Mouse (Mus musculus): ENCODE measurements around the gene Bpi. TPM values are rescaled to one million over a fixed set of nuclear protein-coding genes. Genes with fewer than 3 reads are reported as not detected.

Gene Bpi
- polyA plus RNA-seq, 1 experiment from 2014 or later, result not detected

GRCm38 (mm10) chr2:158222664-158223063, 35.2 kb upstream of the Bpi start:
- no peak for ATAC-seq
- 46% methylated on average over 4 of the region's 4 CpGs for WGBS

DNA sequence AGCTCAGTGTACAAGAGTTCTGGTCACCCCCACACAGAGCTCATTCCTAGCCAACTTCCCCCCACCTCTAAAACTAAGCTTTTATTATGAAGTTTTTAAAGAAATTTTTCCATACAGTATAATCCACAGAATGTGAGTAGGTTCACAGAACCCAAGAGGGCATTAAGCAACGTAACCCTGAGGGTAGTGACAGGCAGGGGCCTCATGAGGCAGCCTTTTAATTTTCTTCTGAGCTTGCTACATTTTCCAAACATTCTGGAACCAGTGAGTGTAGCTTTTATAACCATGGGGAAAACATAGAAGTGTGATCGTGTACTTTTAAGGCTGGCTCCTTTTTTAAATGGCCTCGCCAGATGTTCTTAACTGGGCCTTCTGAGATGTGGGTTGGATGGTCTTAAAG, 34.4 kb upstream of the Bpi start:
- Histone ChIP-seq H3K27ac (ENCODE audit: low read length) (no peak overlapping the region), H3K9me3 (ENCODE audit: control insufficient read depth, low read length) (no peaks in the 10 kb centered on the region), H3K27me3 (replicated peaks; ENCODE audit: control insufficient read depth, insufficient read depth, low read length) (no peaks in the 10 kb centered on the region), H3K4me1 (ENCODE audit: control insufficient read depth, insufficient read depth, low read length) (peaks cover 9% of the 10 kb centered on the region; the same call in 1 of the 2 replicates), H3K36me3 (ENCODE audit: control insufficient read depth, insufficient read depth, low read length) (no peaks in the 10 kb centered on the region), H3K9ac (ENCODE audit: low read depth, low read length) (peak overlapping the region; percentile 24; the same call in 1 of the 2 replicates), H3K4me2 (ENCODE audit: low read depth, low read length) (no peak overlapping the region), H3K4me3 (ENCODE audit: low read length) (no peak overlapping the region)
- 58% methylated on average over 3 of the region's 3 CpGs for WGBS
- ATAC-seq, result no peak

More at GRCm38 (mm10) chr2:158222664-158223063, 35.2 kb upstream of the Bpi start:
- no peaks in the 10 kb centered on the region for H3K36me3 ChIP-seq (ENCODE audit: control insufficient read depth, insufficient read depth, low read length)
- H3K4me3 ChIP-seq (ENCODE audit: low read length), result no peak overlapping the region
- peaks cover 9% of the 10 kb centered on the region; the same call in 1 of the 2 replicates for H3K4me1 ChIP-seq (ENCODE audit: control insufficient read depth, insufficient read depth, low read length)
- no peaks in the 10 kb centered on the region for H3K9me3 ChIP-seq (ENCODE audit: control insufficient read depth, low read length)
- no peak overlapping the region for H3K9ac ChIP-seq (ENCODE audit: low read depth, low read length)
- H3K4me2 ChIP-seq (ENCODE audit: low read depth, low read length), result no peak overlapping the region
- no peaks in the 10 kb centered on the region for H3K27me3 ChIP-seq (replicated peaks; ENCODE audit: control insufficient read depth, insufficient read depth, low read length)
- no peak overlapping the region for H3K27ac ChIP-seq (ENCODE audit: low read length)

DNA sequence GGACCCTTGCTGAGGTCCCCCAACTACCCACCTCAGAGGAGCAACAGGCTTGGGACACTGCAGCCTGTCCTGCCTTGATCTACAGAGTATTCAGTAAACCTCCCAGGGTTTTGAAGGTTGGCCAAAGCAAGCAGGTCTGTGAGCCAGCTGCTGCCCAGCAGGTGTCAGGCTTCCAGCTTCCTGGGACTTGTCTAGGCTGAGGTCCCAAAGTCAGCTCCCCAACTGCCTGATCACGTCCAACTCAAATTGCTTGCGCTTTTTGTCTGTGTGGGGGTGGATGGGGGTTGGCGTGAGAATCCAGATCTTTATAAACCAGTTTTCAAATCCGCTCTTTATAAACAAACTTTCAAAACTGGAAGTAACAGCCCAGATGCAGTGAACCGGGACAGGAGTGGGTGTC, 32.6 kb upstream of the Bpi start:
- H3K9me3 ChIP-seq (ENCODE audit: control insufficient read depth, low read length), result no peaks in the 10 kb centered on the region
- 62% methylated on average over 5 of the region's 5 CpGs for WGBS
- no peak overlapping the region for H3K4me3 ChIP-seq (ENCODE audit: low read length)
- ATAC-seq, result no peak
- no peak overlapping the region for H3K9ac ChIP-seq (ENCODE audit: low read depth, low read length)
- no peaks in the 10 kb centered on the region; the same call in 1 of the 2 replicates for H3K27me3 ChIP-seq (replicated peaks; ENCODE audit: control insufficient read depth, insufficient read depth, low read length)
- no peak overlapping the region for H3K27ac ChIP-seq (ENCODE audit: low read length)
- H3K4me1 ChIP-seq (ENCODE audit: control insufficient read depth, insufficient read depth, low read length), result peaks cover 19% of the 10 kb centered on the region
- no peak overlapping the region for H3K4me2 ChIP-seq (ENCODE audit: low read depth, low read length)
- H3K36me3 ChIP-seq (ENCODE audit: control insufficient read depth, insufficient read depth, low read length), result no peaks in the 10 kb centered on the region

DNA sequence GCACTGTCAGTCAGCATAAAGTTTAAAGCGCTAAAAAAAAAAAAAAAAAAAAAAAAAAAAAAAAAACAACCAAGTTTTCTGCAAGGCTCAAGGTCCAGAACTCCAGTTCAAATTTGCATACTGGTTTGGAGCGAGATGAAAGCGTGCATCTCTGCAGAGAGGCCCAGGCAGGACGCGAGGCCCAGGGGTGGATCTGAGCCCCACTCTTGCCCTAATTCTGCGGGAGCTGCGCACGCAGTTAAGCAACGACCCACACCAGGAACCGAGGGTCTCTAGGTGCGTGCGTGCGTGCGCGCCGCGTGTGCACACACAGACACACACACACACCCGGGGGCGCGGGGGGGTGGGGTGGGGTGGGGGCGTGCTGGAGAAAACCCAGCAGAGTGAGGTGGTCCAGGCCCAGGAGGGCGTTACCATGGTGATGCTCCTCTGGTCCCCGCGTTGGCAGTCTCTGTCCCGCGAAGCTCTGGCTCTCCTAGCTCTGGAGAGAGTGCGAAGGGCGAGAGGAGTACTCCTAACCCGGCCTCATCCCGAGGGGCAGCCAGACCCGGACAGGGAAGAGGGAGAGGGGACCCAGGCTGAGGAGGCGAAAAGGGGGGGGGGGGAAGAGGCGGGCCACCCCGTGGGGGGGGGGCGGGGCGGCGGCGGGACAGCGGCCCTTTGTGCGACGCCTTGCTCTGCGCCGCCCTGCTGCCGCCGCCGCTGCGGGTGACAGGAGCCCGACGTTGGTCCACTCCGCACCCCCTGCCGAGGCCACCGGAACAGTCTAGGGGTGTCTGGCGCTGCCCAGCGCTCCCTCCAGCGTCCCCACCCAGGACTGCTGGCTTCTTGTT, 29.0 kb upstream of the Bpi start, which contains the start of gene D630003M21Rik:
TSS of gene D630003M21Rik (minus strand) at position 553 of the 833 bp plus-strand sequence.
- peak; percentile 76 for ATAC-seq
- Histone ChIP-seq H3K27me3 (replicated peaks; ENCODE audit: control insufficient read depth, insufficient read depth, low read length) (no peaks in the 10 kb centered on the region; the same call in 1 of the 2 replicates), H3K36me3 (ENCODE audit: control insufficient read depth, insufficient read depth, low read length) (no peaks in the 10 kb centered on the region), H3K4me2 (ENCODE audit: low read depth, low read length) (peak within 1 kb of the TSS; percentile 95), H3K4me3 (ENCODE audit: low read length) (peak within 1 kb of the TSS; percentile 52), H3K9ac (ENCODE audit: low read depth, low read length) (peak within 1 kb of the TSS; percentile 53), H3K27ac (ENCODE audit: low read length) (no peak within 1 kb of the TSS), H3K9me3 (ENCODE audit: control insufficient read depth, low read length) (no peaks in the 10 kb centered on the region), H3K4me1 (ENCODE audit: control insufficient read depth, insufficient read depth, low read length) (peaks cover 13% of the 10 kb centered on the region)
- WGBS, result under 1% methylated on average over 43 of the region's 55 CpGs

DNA sequence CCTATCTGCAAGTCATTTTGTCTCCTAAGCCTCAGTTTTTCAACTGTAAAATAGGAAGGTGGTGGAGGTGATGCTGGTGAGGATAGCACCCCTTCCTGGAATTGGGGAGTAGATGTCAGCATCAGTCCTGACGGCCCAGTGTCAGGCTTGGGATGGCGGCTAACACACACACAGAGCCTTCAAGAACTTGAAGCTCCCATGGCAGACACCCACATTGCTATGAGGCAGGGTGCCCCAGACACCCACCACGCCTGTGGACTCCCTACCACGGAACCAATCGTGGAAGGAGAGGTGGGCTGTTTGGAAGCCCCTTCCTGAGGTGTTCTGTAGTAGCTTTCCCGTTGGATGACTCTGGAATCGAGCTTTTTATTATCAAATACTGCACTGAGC, 28.4 kb upstream of the Bpi start:
- H3K4me1 ChIP-seq (ENCODE audit: control insufficient read depth, insufficient read depth, low read length), result peaks cover 13% of the 10 kb centered on the region
- 32% methylated on average over 7 of the region's 7 CpGs for WGBS
- no peak for ATAC-seq
- no peaks in the 10 kb centered on the region; the same call in 1 of the 2 replicates for H3K27me3 ChIP-seq (replicated peaks; ENCODE audit: control insufficient read depth, insufficient read depth, low read length)
- peak overlapping the region; percentile 52 for H3K4me3 ChIP-seq (ENCODE audit: low read length)
- peak overlapping the region; percentile 95 for H3K4me2 ChIP-seq (ENCODE audit: low read depth, low read length)
- H3K27ac ChIP-seq (ENCODE audit: low read length), result no peak overlapping the region
- H3K36me3 ChIP-seq (ENCODE audit: control insufficient read depth, insufficient read depth, low read length), result no peaks in the 10 kb centered on the region
- H3K9ac ChIP-seq (ENCODE audit: low read depth, low read length), result peak overlapping the region; percentile 53
- no peaks in the 10 kb centered on the region for H3K9me3 ChIP-seq (ENCODE audit: control insufficient read depth, low read length)

GRCm38 (mm10) chr2:158230617-158231016, 27.3 kb upstream of the Bpi start:
- 45% methylated on average over 6 of the region's 6 CpGs for WGBS
- no peak overlapping the region for H3K27ac ChIP-seq (ENCODE audit: low read length)
- H3K36me3 ChIP-seq (ENCODE audit: control insufficient read depth, insufficient read depth, low read length), result no peaks in the 10 kb centered on the region
- no peaks in the 10 kb centered on the region for H3K9me3 ChIP-seq (ENCODE audit: control insufficient read depth, low read length)
- H3K4me1 ChIP-seq (ENCODE audit: control insufficient read depth, insufficient read depth, low read length), result peaks cover 10% of the 10 kb centered on the region
- H3K9ac ChIP-seq (ENCODE audit: low read depth, low read length), result no peak overlapping the region
- ATAC-seq, result no peak
- no peak overlapping the region for H3K4me3 ChIP-seq (ENCODE audit: low read length)
- no peak overlapping the region for H3K4me2 ChIP-seq (ENCODE audit: low read depth, low read length)
- no peaks in the 10 kb centered on the region; the same call in 1 of the 2 replicates for H3K27me3 ChIP-seq (replicated peaks; ENCODE audit: control insufficient read depth, insufficient read depth, low read length)

DNA sequence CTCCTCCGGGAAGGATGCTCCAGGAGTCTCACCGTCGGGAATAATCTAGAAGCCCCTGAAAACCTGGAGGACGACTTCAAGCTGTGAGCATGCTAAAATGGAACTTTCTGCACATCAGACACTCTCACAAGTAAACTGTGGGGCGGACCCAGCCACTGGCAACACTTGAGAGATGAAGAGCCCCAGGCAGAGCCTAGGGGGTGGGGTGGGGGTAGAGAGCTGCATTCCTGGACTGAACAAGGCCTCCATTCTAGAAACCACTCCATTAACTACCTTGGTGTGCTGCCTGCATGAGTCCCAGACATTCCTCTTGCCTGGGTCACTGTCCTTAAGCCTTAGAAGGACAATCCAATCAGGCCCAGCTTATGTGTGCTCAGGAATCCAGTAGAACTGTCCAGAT, 26.8 kb upstream of the Bpi start:
- H3K27ac ChIP-seq (ENCODE audit: low read length), result 0 out of 2 replicates have a peak overlapping the region, but pooled peaks have one; percentile 25
- H3K27me3 ChIP-seq (replicated peaks; ENCODE audit: control insufficient read depth, insufficient read depth, low read length), result no peaks in the 10 kb centered on the region; the same call in 1 of the 2 replicates
- peaks cover 10% of the 10 kb centered on the region for H3K4me1 ChIP-seq (ENCODE audit: control insufficient read depth, insufficient read depth, low read length)
- WGBS, result 50% methylated on average over 5 of the region's 5 CpGs
- no peak overlapping the region for H3K4me2 ChIP-seq (ENCODE audit: low read depth, low read length)
- no peak overlapping the region for H3K4me3 ChIP-seq (ENCODE audit: low read length)
- H3K9me3 ChIP-seq (ENCODE audit: control insufficient read depth, low read length), result no peaks in the 10 kb centered on the region
- no peak overlapping the region for H3K9ac ChIP-seq (ENCODE audit: low read depth, low read length)
- no peaks in the 10 kb centered on the region for H3K36me3 ChIP-seq (ENCODE audit: control insufficient read depth, insufficient read depth, low read length)
- no peak for ATAC-seq

DNA sequence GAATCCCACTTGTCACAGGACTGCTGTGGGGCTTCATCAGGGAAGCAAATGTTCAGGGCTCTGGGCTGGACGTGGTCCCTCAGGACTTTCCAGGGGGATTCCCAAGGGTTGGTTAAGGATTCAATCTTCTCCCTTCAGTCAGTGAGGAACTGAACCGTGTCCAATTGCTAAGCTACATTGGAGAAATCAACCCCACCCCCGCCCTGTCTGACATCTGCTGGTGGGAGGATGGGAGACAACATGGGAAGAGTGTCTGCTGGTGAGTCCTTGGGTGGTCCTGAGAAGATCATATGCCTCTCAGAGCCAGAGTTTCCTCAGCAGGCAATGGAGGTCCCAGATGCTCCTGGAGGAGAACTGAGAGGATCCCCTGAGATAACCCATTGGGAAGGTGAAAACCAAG, 25.5 kb upstream of the Bpi start:
- Histone ChIP-seq H3K4me2 (ENCODE audit: low read depth, low read length) (no peak overlapping the region), H3K9me3 (ENCODE audit: control insufficient read depth, low read length) (no peaks in the 10 kb centered on the region), H3K27me3 (replicated peaks; ENCODE audit: control insufficient read depth, insufficient read depth, low read length) (no peaks in the 10 kb centered on the region; the same call in 1 of the 2 replicates), H3K4me3 (ENCODE audit: low read length) (no peak overlapping the region), H3K9ac (ENCODE audit: low read depth, low read length) (no peak overlapping the region), H3K27ac (ENCODE audit: low read length) (no peak overlapping the region), H3K36me3 (ENCODE audit: control insufficient read depth, insufficient read depth, low read length) (no peaks in the 10 kb centered on the region), H3K4me1 (ENCODE audit: control insufficient read depth, insufficient read depth, low read length) (peaks cover 10% of the 10 kb centered on the region)
- ATAC-seq, result no peak
- 61% methylated on average over 3 of the region's 3 CpGs for WGBS

GRCm38 (mm10) chr2:158233106-158233505, 24.8 kb upstream of the Bpi start:
- H3K27me3 ChIP-seq (replicated peaks; ENCODE audit: control insufficient read depth, insufficient read depth, low read length), result no peaks in the 10 kb centered on the region; the same call in 1 of the 2 replicates
- H3K36me3 ChIP-seq (ENCODE audit: control insufficient read depth, insufficient read depth, low read length), result no peaks in the 10 kb centered on the region
- H3K4me2 ChIP-seq (ENCODE audit: low read depth, low read length), result no peak overlapping the region
- H3K4me3 ChIP-seq (ENCODE audit: low read length), result no peak overlapping the region
- no peak for ATAC-seq
- 63% methylated on average over 3 of the region's 3 CpGs for WGBS
- no peak overlapping the region for H3K27ac ChIP-seq (ENCODE audit: low read length)
- no peak overlapping the region for H3K9ac ChIP-seq (ENCODE audit: low read depth, low read length)
- no peaks in the 10 kb centered on the region for H3K9me3 ChIP-seq (ENCODE audit: control insufficient read depth, low read length)
- H3K4me1 ChIP-seq (ENCODE audit: control insufficient read depth, insufficient read depth, low read length), result peaks cover 10% of the 10 kb centered on the region
